Mouse (Mus musculus) stomach, postnatal 0 days (tissue): ENCODE data around the gene Gm47289.

Source experiments
- CTCF ChIP-seq: IDR thresholded peaks from 2 replicates; pipeline ENCODE4 v1.5.1; 2016; ENCODE audit warnings: antibody characterized with exemption, low read depth, mild to moderate bottlenecking, moderate library complexity
- EP300 ChIP-seq: optimal IDR thresholded peaks from 2 replicates; pipeline ENCODE3; 2016; ENCODE audit warnings: antibody characterized with exemption

GRCm38 (mm10) chr9:119192202-119192990 is 33.4 kb downstream of the Gm47289 start:
- peak; percentile 81 for TF ChIP-seq CTCF
- TF ChIP-seq EP300: no peak
